ENCODE assay signal across 25 mouse cellular contexts in genomic region chr12:55539157-55539556, GRCm38 (mm10). TPM values are rescaled to one million over a fixed set of nuclear protein-coding genes. Genes with fewer than 3 reads are reported as not detected.
A peak's percentile ranks its signal among the peaks of the same experiment; 100 is the strongest.
DNase-seq lines count a peak whose midpoint lies in the region; ATAC-seq and TF ChIP-seq lines count a peak whose summit lies in the region.
"Had no signal": no experiment of that assay in that cellular context is flagged by ENCODE, and none has a peak within 500 bp of the region (broad histone marks: within the 10 kb centered on the region; RNA-seq: fewer than 3 reads in every experiment).

No protein-coding gene starts in this region.

- in situ Hi-C loops in ES-E14 (cut with MboI; ENCODE audit: low sequenced_read_pairs in 2 of 2, unreplicated experiment in 2 of 2): no loop called here

- DNase-seq in heart, adult 11 months: peak; percentile 70
- no peak for DNase-seq in heart, postnatal 4 days
- DNase-seq in ES-E14 (ENCODE audit: low read depth, low spot score) (no peak), ZHBTc4 (ENCODE audit: low read depth, low spot score) (peak; percentile 41)
- DNase-seq in adrenal gland, adult (ENCODE audit: inconsistent age in 2 of 2, low spot score in 1 of 2): no peak
- DNase-seq in hindbrain, postnatal 0 days (ENCODE audit: low spot score): no peak
- DNase-seq: adrenal gland, adult 8-10 months; adrenal gland, postnatal 14 days; adrenal gland, postnatal 36 days; cerebellum, adult 11-12 months; cerebellum, adult 2 months; cerebellum, adult 9-10 months; cerebellum, postnatal 10 days; cerebellum, postnatal 25 days; forebrain, postnatal 0 days had no signal

- H3K27ac ChIP-seq in ES-E14 (ENCODE audit: insufficient read depth, low read depth, low read length, poor library complexity, severe bottlenecking): no peak overlapping the region
- H3K27ac ChIP-seq in hindbrain, postnatal 0 days: no peak overlapping the region
- H3K27ac ChIP-seq: embryonic facial prominence, embryonic 10.5 days; embryonic facial prominence, embryonic 12.5 days; forebrain, embryonic 13.5 days; forebrain, embryonic 15.5 days had no signal

- TF ChIP-seq CTCF in hindbrain, postnatal 0 days (IDR thresholded peaks at IDR 0.05; ENCODE audit: low read depth): no peak

- no peak overlapping the region for H3K4me3 ChIP-seq in ES-E14 (ENCODE audit: insufficient read depth in 1 of 2, low read depth in 1 of 2, low read length in 2 of 2, poor library complexity in 1 of 2, severe bottlenecking in 1 of 2)
- no peak overlapping the region for H3K4me3 ChIP-seq in hindbrain, postnatal 0 days (ENCODE audit: low read length)
- H3K4me3 ChIP-seq: embryonic facial prominence, embryonic 10.5 days; embryonic facial prominence, embryonic 12.5 days; forebrain, embryonic 13.5 days; forebrain, embryonic 15.5 days had no signal

- no peaks in the 10 kb centered on the region for H3K27me3 ChIP-seq in hindbrain, postnatal 0 days (ENCODE audit: insufficient read depth, low read length)

- 53% methylated on average over 8 of the region's 8 CpGs for WGBS in hindbrain, postnatal 0 days

- no peaks in the 10 kb centered on the region for H3K9me3 ChIP-seq in ES-E14 (ENCODE audit: control insufficient read depth, insufficient read depth, low read depth, low read length)
- H3K9me3 ChIP-seq in hindbrain, postnatal 0 days (ENCODE audit: low read length): no peaks in the 10 kb centered on the region
- H3K9me3 ChIP-seq: embryonic facial prominence, embryonic 10.5 days; embryonic facial prominence, embryonic 12.5 days; forebrain, embryonic 15.5 days had no signal

- peaks cover 0 to 8% of the 10 kb centered on the region in 2 experiments; a peak in 1 of 4 replicates for H3K4me1 ChIP-seq in ES-E14 (ENCODE audit: control insufficient read depth in 2 of 2, insufficient read depth in 2 of 2, low read length in 2 of 2, poor library complexity in 1 of 2)
- 0 out of 2 replicates have a peak, but pooled peaks cover 4% of the 10 kb centered on the region for H3K4me1 ChIP-seq in hindbrain, postnatal 0 days (ENCODE audit: insufficient read depth, low read length)
- H3K4me1 ChIP-seq: embryonic facial prominence, embryonic 10.5 days; embryonic facial prominence, embryonic 12.5 days had no signal

- ATAC-seq in hindbrain, postnatal 0 days: no peak

- no peaks in the 10 kb centered on the region for H3K36me3 ChIP-seq in ES-E14 (ENCODE audit: control insufficient read depth, insufficient read depth, low read length, poor library complexity, severe bottlenecking)
- H3K36me3 ChIP-seq in hindbrain, postnatal 0 days (ENCODE audit: insufficient read depth, low read length): no peaks in the 10 kb centered on the region
- H3K36me3 ChIP-seq: embryonic facial prominence, embryonic 10.5 days; embryonic facial prominence, embryonic 12.5 days; forebrain, embryonic 15.5 days had no signal

- no peak overlapping the region for H3K9ac ChIP-seq in ES-E14 (ENCODE audit: insufficient read depth, low read depth, low read length, poor library complexity, severe bottlenecking)
- H3K9ac ChIP-seq in hindbrain, postnatal 0 days (replicated peaks; ENCODE audit: low read length): no peak overlapping the region
- H3K9ac ChIP-seq: embryonic facial prominence, embryonic 12.5 days; forebrain, embryonic 13.5 days; forebrain, embryonic 15.5 days; forebrain, postnatal 0 days had no signal

- no peak overlapping the region for H3K4me2 ChIP-seq in hindbrain, postnatal 0 days (ENCODE audit: low read depth, low read length)
- H3K4me2 ChIP-seq: embryonic facial prominence, embryonic 12.5 days; forebrain, embryonic 13.5 days; forebrain, embryonic 15.5 days had no signal

TF ChIP-seq in ES-E14, 5 proteins besides CTCF, POLR2A, EP300 and RAD21:
- TF ChIP-seq CHD2 (IDR thresholded peaks at IDR 0.05; ENCODE audit: low read depth, low read length): no peak
- 0 out of 2 replicates have a peak, but pooled peaks have one; percentile 59 for TF ChIP-seq ZNF384 (IDR thresholded peaks at IDR 0.05; ENCODE audit: low read depth, low read length)

RNA-seq across cellular contexts. Expression of gene Aldoart2, which starts 25.9 kb away (rescaled TPM):
- not detected for total RNA-seq in heart, postnatal 4 days (2021)
- total RNA-seq in ES-E14 (2012; rRNA removed): 0.13 and 0.21 TPM in 2 replicates
- total RNA-seq in hindbrain, postnatal 0 days (2014; rRNA removed): 0.10 TPM in 1 of 2 replicates, not detected in the other
- 0.16 and 0.20 TPM in 2 replicates for polyA plus RNA-seq in hindbrain, postnatal 0 days (2015; fragmentation: Nextera tagmentation; extraction: Ambion mirVana)
- total RNA-seq: adrenal gland, adult 18-20 months; adrenal gland, adult 8-10 months; adrenal gland, postnatal 14 days; adrenal gland, postnatal 36 days; forebrain, postnatal 0 days; MEL had no signal
- polyA plus RNA-seq: C2C12; cortical plate, adult 2 months; embryonic facial prominence, embryonic 10.5 days; embryonic facial prominence, embryonic 12.5 days; embryonic facial prominence, embryonic 14.5 days; forebrain, embryonic 11.5 days; forebrain, embryonic 13.5 days; forebrain, embryonic 15.5 days had no signal

RNA-seq across cellular contexts. Expression of gene Nfkbia, which starts 46.7 kb away (rescaled TPM):
- 10 to 100 TPM; 31.4 to 34.2 TPM for total RNA-seq in heart, postnatal 4 days (2021)
- total RNA-seq in ES-E14 (2012; rRNA removed): 30.6 and 34.7 TPM in 2 replicates
- total RNA-seq in hindbrain, postnatal 0 days (2014; rRNA removed): 52.4 and 79.0 TPM in 2 replicates
- 81.5 and 86.6 TPM in 2 replicates for polyA plus RNA-seq in hindbrain, postnatal 0 days (2015; fragmentation: Nextera tagmentation; extraction: Ambion mirVana)

Comparison
In these comparisons a context has a peak if more than half of its experiments do, and no peak if none do; other contexts are left out.
1. DNase-seq: peak in heart, adult 11 months (single experiment) and ZHBTc4 (single experiment); none in heart, postnatal 4 days (single experiment), ES-E14 (single experiment), adrenal gland, adult (0 of 2) and hindbrain, postnatal 0 days (single experiment).